Mouse (Mus musculus): ENCODE measurements around the gene Upp2. TPM values are rescaled to one million over a fixed set of nuclear protein-coding genes. Genes with fewer than 3 reads are reported as not detected.

The Upp2 gene
- polyA plus RNA-seq, 1 experiment from 2014 or later = 3.0 TPM

GRCm38 (mm10) chr2:58534379-58534778 lies 32.7 kb upstream of the Upp2 start:
- Histone ChIP-seq H3K4me3 (no peak overlapping the region), H3K4me1 (peaks cover 68% of the 10 kb centered on the region), H3K27ac (replicated peaks) (0 out of 2 replicates have a peak overlapping the region, but pooled peaks have one; percentile 58), H3K36me3 (peaks cover 14% of the 10 kb centered on the region; the same call in 1 of the 2 replicates), H3K27me3 (ENCODE audit: low read depth, poor library complexity, severe bottlenecking) (no peaks in the 10 kb centered on the region), H3K9me3 (replicated peaks) (no peaks in the 10 kb centered on the region)
- DNase-seq (ENCODE audit: low spot score) = no peak
- 73% methylated on average over 4 of the region's 4 CpGs for WGBS

GRCm38 (mm10) chr2:58535233-58535632 lies 31.9 kb upstream of the Upp2 start:
- 88% methylated on average over 8 of the region's 8 CpGs for whole genome bisulfite sequencing
- H3K4me3 ChIP-seq = no peak overlapping the region
- peaks cover 14% of the 10 kb centered on the region; the same call in 1 of the 2 replicates for H3K36me3 ChIP-seq
- no peaks in the 10 kb centered on the region for H3K27me3 ChIP-seq (ENCODE audit: low read depth, poor library complexity, severe bottlenecking)
- no peak overlapping the region for H3K27ac ChIP-seq (replicated peaks)
- H3K9me3 ChIP-seq (replicated peaks) = no peaks in the 10 kb centered on the region
- DNase-seq (ENCODE audit: low spot score) = no peak
- peaks cover 64% of the 10 kb centered on the region for H3K4me1 ChIP-seq

GRCm38 (mm10) chr2:58536796-58537195 lies 30.3 kb upstream of the Upp2 start:
- 88% methylated on average over 3 of the region's 3 CpGs for WGBS
- H3K9me3 ChIP-seq (replicated peaks) = no peaks in the 10 kb centered on the region
- H3K4me1 ChIP-seq = peaks cover 55% of the 10 kb centered on the region
- DNase-seq (ENCODE audit: low spot score) = no peak
- no peak overlapping the region for H3K4me3 ChIP-seq
- no peaks in the 10 kb centered on the region for H3K27me3 ChIP-seq (ENCODE audit: low read depth, poor library complexity, severe bottlenecking)
- peaks cover 14% of the 10 kb centered on the region; the same call in 1 of the 2 replicates for H3K36me3 ChIP-seq
- no peak overlapping the region for H3K27ac ChIP-seq (replicated peaks)

- H3K36me3 ChIP-seq = peaks cover 14% of the 10 kb centered on the region; the same call in 1 of the 2 replicates
- peaks cover 41% of the 10 kb centered on the region for H3K4me1 ChIP-seq
Observed at GRCm38 (mm10) chr2:58538196-58538595, 28.9 kb upstream of the Upp2 start.

GRCm38 (mm10) chr2:58543252-58543651 lies 23.8 kb upstream of the Upp2 start:
- no peaks in the 10 kb centered on the region for H3K9me3 ChIP-seq (replicated peaks)
- no peaks in the 10 kb centered on the region for H3K36me3 ChIP-seq
- WGBS = 90% methylated on average over 5 of the region's 5 CpGs
- DNase-seq (ENCODE audit: low spot score) = no peak
- no peak overlapping the region for H3K4me3 ChIP-seq
- no peak overlapping the region for H3K27ac ChIP-seq (replicated peaks)
- H3K27me3 ChIP-seq (ENCODE audit: low read depth, poor library complexity, severe bottlenecking) = no peaks in the 10 kb centered on the region
- peaks cover 18% of the 10 kb centered on the region for H3K4me1 ChIP-seq

More at GRCm38 (mm10) chr2:58538196-58538595, 28.9 kb upstream of the Upp2 start:
- Histone ChIP-seq H3K9me3 (replicated peaks) (no peaks in the 10 kb centered on the region), H3K27ac (replicated peaks) (no peak overlapping the region), H3K27me3 (ENCODE audit: low read depth, poor library complexity, severe bottlenecking) (no peaks in the 10 kb centered on the region), H3K4me3 (no peak overlapping the region)
- 60% methylated on average over 6 of the region's 6 CpGs for whole genome bisulfite sequencing
- DNase-seq (ENCODE audit: low spot score) = no peak

- WGBS = 93% methylated on average over 6 of the region's 6 CpGs
- Histone ChIP-seq H3K27ac (replicated peaks) (no peak overlapping the region), H3K4me1 (peaks cover 12% of the 10 kb centered on the region), H3K36me3 (no peaks in the 10 kb centered on the region), H3K4me3 (no peak overlapping the region), H3K9me3 (replicated peaks) (no peaks in the 10 kb centered on the region), H3K27me3 (ENCODE audit: low read depth, poor library complexity, severe bottlenecking) (no peaks in the 10 kb centered on the region)
- no peak for DNase-seq (ENCODE audit: low spot score)
Observed at GRCm38 (mm10) chr2:58544368-58544767, 22.7 kb upstream of the Upp2 start.

GRCm38 (mm10) chr2:58546264-58546663 lies 20.8 kb upstream of the Upp2 start:
- no peak for DNase-seq (ENCODE audit: low spot score)
- Histone ChIP-seq H3K36me3 (no peaks in the 10 kb centered on the region), H3K27me3 (ENCODE audit: low read depth, poor library complexity, severe bottlenecking) (no peaks in the 10 kb centered on the region), H3K4me3 (no peak overlapping the region), H3K27ac (replicated peaks) (no peak overlapping the region), H3K9me3 (replicated peaks) (no peaks in the 10 kb centered on the region), H3K4me1 (peaks cover 20% of the 10 kb centered on the region)
- 95% methylated on average over 7 of the region's 7 CpGs for WGBS

- Histone ChIP-seq H3K36me3 (no peaks in the 10 kb centered on the region), H3K27me3 (ENCODE audit: low read depth, poor library complexity, severe bottlenecking) (no peaks in the 10 kb centered on the region), H3K4me3 (no peak overlapping the region), H3K4me1 (peaks cover 46% of the 10 kb centered on the region), H3K9me3 (replicated peaks) (no peaks in the 10 kb centered on the region), H3K27ac (replicated peaks) (no peak overlapping the region)
- WGBS = 85% methylated on average over 7 of the region's 7 CpGs
- DNase-seq (ENCODE audit: low spot score) = no peak
Observed at GRCm38 (mm10) chr2:58548943-58549342, 18.2 kb upstream of the Upp2 start.

- WGBS = 57% methylated on average over 6 of the region's 6 CpGs
- H3K27me3 ChIP-seq (ENCODE audit: low read depth, poor library complexity, severe bottlenecking) = no peaks in the 10 kb centered on the region
- peaks cover 53% of the 10 kb centered on the region for H3K4me1 ChIP-seq
- no peaks in the 10 kb centered on the region for H3K9me3 ChIP-seq (replicated peaks)
- H3K27ac ChIP-seq (replicated peaks) = 0 out of 2 replicates have a peak overlapping the region, but pooled peaks have one; percentile 14
- no peaks in the 10 kb centered on the region for H3K36me3 ChIP-seq
- no peak for DNase-seq (ENCODE audit: low spot score)
- no peak overlapping the region for H3K4me3 ChIP-seq
Observed at GRCm38 (mm10) chr2:58549960-58550359, 17.1 kb upstream of the Upp2 start.

GRCm38 (mm10) chr2:58550488-58550887 lies 16.6 kb upstream of the Upp2 start:
- peaks cover 54% of the 10 kb centered on the region for H3K4me1 ChIP-seq
- DNase-seq (ENCODE audit: low spot score) = no peak
- no peaks in the 10 kb centered on the region for H3K36me3 ChIP-seq
- no peak overlapping the region for H3K4me3 ChIP-seq
- no peaks in the 10 kb centered on the region for H3K9me3 ChIP-seq (replicated peaks)
- no peaks in the 10 kb centered on the region for H3K27me3 ChIP-seq (ENCODE audit: low read depth, poor library complexity, severe bottlenecking)
- 66% methylated on average over 9 of the region's 9 CpGs for WGBS
- H3K27ac ChIP-seq (replicated peaks) = no peak overlapping the region

- 14% methylated on average over 6 of the region's 6 CpGs for WGBS
- peaks cover 54% of the 10 kb centered on the region for H3K4me1 ChIP-seq
- no peaks in the 10 kb centered on the region for H3K9me3 ChIP-seq (replicated peaks)
- no peaks in the 10 kb centered on the region for H3K27me3 ChIP-seq (ENCODE audit: low read depth, poor library complexity, severe bottlenecking)
- H3K27ac ChIP-seq (replicated peaks) = peak overlapping the region; percentile 42; the same call in 1 of the 2 replicates
- H3K36me3 ChIP-seq = no peaks in the 10 kb centered on the region
- DNase-seq (ENCODE audit: low spot score) = no peak
- H3K4me3 ChIP-seq = no peak overlapping the region
Observed at GRCm38 (mm10) chr2:58551866-58552265, 15.2 kb upstream of the Upp2 start.

- H3K9me3 ChIP-seq (replicated peaks) = no peaks in the 10 kb centered on the region
- peak overlapping the region; percentile 42; the same call in 1 of the 2 replicates for H3K27ac ChIP-seq (replicated peaks)
- DNase-seq (ENCODE audit: low spot score) = no peak
- H3K36me3 ChIP-seq = no peaks in the 10 kb centered on the region
- no peaks in the 10 kb centered on the region for H3K27me3 ChIP-seq (ENCODE audit: low read depth, poor library complexity, severe bottlenecking)
- WGBS = 31% methylated on average over 3 of the region's 3 CpGs
- peaks cover 54% of the 10 kb centered on the region for H3K4me1 ChIP-seq
- no peak overlapping the region for H3K4me3 ChIP-seq
Observed at GRCm38 (mm10) chr2:58552296-58552695, 14.8 kb upstream of the Upp2 start.

GRCm38 (mm10) chr2:58557045-58557845 lies 9.9 kb upstream of the Upp2 start:
- WGBS = 82% methylated on average over 9 of the region's 9 CpGs
- Histone ChIP-seq H3K9me3 (replicated peaks) (no peaks in the 10 kb centered on the region), H3K27me3 (ENCODE audit: low read depth, poor library complexity, severe bottlenecking) (no peaks in the 10 kb centered on the region), H3K4me3 (no peak overlapping the region), H3K36me3 (no peaks in the 10 kb centered on the region), H3K4me1 (peaks cover 32% of the 10 kb centered on the region), H3K27ac (replicated peaks) (no peak overlapping the region)
- no peak for DNase-seq (ENCODE audit: low spot score)
